Mouse (Mus musculus) heart, postnatal 36 days (tissue): ENCODE data around the gene Nudt3. TPM values are rescaled to one million over a fixed set of nuclear protein-coding genes. Genes with fewer than 3 reads are reported as not detected.
A peak's percentile ranks its signal among the peaks of the same experiment; 100 is the strongest.

ENCODE experiments used
- DNase-seq, 2 experiments: peaks; one replicate each; pipeline ENCODE4 v3.0.0; 2021 to 2022
- intact Hi-C: fragments of 180-260 bp; cut with DNase I; formaldehyde crosslinking; loops from one replicate; pipeline ENCODE4 v1.15.1; 2025
- total RNA-seq, 2 experiments: library from RNA; stranded (reverse); gene quantifications; 2 replicates each; pipeline ENCODE4 v1.2.3; 2021

Gene Nudt3
- total RNA-seq, 2 experiments from 2014 or later = 312 to 315 TPM

GRCm38 (mm10) chr17:27555512-27556172 is 67.7 kb downstream of the Nudt3 start:
- peak; percentile 54 to 61 for DNase-seq

DNA sequence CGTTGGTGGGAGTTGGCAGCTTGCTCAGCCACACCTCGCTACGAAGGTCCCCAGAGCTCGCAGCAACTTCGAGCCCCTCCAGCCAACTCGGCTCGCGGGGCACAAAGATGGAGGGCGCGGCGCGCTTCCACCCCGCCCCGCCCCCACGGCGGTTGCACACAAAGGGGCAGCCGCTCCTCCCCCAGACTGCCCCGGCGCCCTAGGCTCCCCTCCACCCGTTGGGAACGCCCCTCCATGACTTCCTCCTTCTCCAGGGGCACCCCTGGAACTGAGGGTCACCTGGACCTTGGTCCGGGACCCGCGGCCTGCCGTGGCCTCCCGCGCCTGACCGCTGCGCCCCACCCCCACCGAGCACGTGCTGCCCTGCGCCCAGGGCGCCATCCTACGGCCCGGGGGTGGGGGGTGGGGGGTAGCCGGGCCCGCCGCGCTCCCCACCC is 68.2 kb downstream of the Nudt3 start:
- intact Hi-C loops = no loop called here
- no peak for DNase-seq

More at GRCm38 (mm10) chr17:27555512-27556172, 67.7 kb downstream of the Nudt3 start:
- intact Hi-C loops = no loop called here

DNA sequence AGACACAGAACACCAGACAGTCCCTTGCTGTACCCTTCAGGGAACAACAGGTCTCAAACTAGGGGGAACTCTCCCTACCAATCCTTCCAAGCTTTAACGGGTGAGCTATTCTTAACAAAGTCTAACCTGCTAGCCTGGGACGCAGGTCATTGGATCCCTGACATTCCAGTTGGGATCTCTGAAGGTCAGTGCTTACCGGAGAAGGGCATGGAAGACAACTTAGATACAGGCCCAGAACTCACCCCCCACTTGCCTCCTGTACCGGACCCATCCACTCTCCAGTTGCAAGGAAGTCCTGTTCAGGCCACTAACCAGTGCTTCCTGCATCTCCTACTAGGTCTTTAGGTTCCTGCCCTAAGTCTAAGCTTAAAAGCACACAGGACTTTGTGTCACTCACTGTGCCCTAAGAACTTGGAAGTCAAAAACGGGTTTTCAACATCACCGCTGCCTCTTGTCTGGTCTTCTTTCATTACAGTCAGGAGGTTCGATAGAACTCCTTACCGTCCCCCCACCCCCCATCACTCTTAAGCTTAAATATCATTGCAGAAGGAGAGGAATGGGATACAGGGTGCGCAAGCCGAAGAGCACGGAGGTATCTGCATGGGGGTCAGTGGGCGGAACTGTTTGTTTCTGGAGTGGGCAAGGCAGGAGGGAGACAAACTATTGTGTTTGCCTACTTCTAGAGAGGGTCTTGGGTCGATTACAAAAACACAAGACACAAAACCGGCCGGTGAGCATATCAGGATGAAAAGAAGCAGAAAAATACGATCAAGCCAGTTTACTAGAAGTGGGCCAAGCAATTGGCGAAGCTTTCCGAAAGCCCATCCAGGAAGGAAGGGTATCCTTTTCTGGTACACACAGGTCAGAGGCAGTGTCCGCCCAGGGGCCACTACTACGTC is 69.0 kb downstream of the Nudt3 start:
- intact Hi-C loops = loop anchor here (1.0 kb wide), 1 partner anchor 20 kb away; no protein-coding TSS in a partner anchor
- DNase-seq = no peak

DNA sequence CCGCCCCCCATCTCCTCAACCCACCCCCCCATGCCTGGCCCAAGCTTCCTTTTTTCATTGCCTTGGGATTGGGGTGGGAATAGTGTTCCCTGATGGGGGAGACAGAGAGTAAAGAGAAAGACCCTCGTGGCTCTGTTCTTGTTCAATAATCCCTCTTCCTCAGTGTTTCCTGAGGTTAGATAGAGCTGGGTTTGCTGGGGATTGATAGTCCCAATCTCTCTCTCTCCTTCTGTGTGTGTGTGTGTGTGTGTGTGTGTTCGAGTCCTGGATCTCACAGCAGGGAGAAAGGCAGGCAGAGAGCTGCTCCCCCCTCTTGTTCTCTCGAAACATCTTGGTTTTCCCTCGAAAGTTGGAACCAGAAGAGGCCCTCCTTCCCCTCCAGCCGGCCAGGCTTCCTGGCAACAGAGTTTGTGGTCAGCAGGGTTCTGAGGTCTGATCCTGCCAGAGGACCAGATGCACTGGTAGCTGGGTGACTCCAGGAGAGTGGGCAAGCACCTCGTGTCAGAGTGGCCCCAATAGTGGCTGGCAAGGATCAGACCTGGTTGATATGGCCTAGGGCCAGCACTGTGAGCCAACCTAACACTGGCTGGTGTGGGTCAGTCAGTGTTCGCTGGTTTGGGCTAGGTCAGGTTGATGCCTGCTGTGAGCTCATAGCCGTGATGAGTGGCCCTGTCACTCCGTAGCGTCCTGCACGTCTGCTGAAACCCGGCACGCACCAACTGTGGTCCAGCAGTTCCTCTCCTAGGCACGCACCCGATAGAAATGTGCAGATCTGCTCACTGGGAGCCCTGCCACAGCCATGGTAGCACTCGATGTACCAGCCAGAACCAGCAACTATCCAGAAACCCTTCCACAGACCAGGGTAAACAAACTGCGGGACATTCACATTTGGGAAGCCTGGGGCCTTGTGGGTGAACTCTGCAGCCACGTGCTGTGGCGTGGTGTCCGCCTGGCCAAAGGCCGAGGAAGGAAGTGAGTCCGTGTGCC is 70.8 kb downstream of the Nudt3 start:
- intact Hi-C loops = no loop called here
- no peak for DNase-seq

- no peak for DNase-seq
- intact Hi-C loops = no loop called here
Measured at GRCm38 (mm10) chr17:27551393-27551940, 71.8 kb downstream of the Nudt3 start.

- no peak for DNase-seq
- intact Hi-C loops = no loop called here
Measured at GRCm38 (mm10) chr17:27549234-27549633, 74.1 kb downstream of the Nudt3 start.

DNA sequence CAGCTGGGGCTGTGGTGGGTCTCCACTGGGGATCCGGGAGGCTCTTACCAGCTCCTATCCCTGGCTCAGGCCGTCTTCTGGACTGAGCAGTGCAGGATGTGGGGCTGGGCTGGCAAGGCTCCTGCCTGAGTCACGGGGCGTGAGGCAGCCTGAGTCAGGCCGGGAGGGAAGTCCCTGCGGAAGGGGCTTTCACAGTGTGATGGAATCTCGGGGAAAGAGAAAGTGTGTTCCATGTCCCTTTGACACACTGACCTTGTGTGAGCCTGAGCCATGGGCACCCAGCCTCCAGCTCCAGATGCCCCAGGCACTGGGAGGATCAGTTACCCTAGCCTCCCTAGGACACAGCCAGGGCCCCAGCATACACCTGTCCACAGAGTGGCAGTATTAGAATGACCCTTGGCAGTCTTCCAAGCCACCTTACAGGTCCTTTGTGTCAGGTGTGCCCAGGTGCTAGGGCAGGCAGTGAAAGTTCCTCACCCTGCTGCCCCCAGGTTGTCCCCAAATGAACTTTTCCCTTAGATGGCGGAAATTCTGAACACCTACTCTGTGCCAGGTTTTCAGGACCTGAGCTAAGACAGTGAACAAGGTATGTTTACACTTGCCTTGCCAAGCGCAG is 75.9 kb downstream of the Nudt3 start:
- peak in 1 of 2 experiments; percentile 44 for DNase-seq
- intact Hi-C loops = no loop called here

- intact Hi-C loops = no loop called here
Measured at GRCm38 (mm10) chr17:27546574-27547085, 76.7 kb downstream of the Nudt3 start.

DNA sequence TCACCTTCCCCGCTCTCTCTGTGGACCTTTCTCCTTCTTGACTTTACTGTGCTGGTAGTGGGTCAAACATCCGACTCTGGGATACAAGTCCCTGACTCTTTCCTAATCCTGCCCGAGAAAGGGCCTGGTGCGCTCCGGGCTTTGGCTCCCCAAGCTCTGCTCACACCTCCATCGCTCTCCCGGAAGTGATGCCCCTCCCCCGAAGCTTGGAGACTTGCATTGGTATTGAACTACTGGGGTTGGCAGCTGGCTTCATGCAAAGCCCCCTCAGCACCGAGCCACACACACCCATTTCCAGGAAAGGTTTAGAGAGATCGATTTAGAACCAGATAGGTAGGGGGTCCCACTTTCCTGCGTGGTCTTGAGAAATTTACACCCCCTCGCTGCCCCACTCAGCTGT is 77.3 kb downstream of the Nudt3 start:
- DNase-seq = no peak
- intact Hi-C loops = no loop called here

More at GRCm38 (mm10) chr17:27546574-27547085, 76.7 kb downstream of the Nudt3 start:
- DNase-seq = no peak

GRCm38 (mm10) chr17:27544551-27544950 is 78.7 kb downstream of the Nudt3 start:
- intact Hi-C loops = no loop called here
- no peak for DNase-seq

DNA sequence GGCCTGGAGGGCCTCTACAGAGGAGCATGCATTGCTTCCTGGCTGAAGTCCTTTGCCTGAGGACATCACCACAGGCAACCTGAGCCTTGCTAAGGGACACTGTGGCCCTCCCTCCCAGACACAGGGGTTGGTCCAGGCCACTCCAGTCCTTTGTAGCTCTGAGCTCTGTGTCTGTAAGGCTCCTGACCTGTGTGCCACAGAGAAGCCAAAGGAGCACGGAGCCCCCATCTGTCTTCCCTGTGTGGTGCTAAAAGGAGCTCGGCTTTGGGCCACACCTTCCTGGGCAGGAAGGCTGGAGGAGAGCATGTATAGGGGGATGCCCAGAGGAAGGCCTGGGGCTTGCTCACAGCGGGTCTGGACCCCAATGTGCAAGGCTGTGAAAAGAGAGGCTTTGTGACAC is 81.3 kb downstream of the Nudt3 start:
- intact Hi-C loops = no loop called here
- no peak for DNase-seq

- intact Hi-C loops = no loop called here
- no peak for DNase-seq
Measured at GRCm38 (mm10) chr17:27541261-27541660, 82.0 kb downstream of the Nudt3 start.

DNA sequence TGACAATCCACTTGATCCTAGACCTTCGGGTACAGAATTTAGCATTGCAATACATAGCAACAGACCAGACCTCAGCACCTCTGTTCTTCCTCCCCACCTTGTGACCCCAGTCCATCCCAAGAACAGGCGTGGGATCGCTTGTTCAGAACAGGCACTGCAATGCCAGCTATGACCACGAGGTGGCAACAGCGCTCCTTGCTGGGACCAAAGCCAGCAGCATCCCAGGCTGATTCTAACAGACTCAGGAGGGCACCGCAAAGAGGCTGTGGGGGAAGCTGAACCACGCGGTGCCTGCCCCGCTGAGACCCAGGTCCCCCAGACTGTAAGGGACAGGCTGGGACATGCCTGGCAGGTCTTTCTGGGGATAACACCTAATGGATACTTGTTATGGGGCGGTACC is 88.6 kb downstream of the Nudt3 start:
- intact Hi-C loops = loop anchor here (1.0 to 5.0 kb wide), 3 partner anchors 20 to 228 kb away; no protein-coding TSS in a partner anchor
- DNase-seq = peak; percentile 92 to 96

- intact Hi-C loops = no loop called here
- no peak for DNase-seq
Measured at GRCm38 (mm10) chr17:27533354-27533753, 89.9 kb downstream of the Nudt3 start.

DNA sequence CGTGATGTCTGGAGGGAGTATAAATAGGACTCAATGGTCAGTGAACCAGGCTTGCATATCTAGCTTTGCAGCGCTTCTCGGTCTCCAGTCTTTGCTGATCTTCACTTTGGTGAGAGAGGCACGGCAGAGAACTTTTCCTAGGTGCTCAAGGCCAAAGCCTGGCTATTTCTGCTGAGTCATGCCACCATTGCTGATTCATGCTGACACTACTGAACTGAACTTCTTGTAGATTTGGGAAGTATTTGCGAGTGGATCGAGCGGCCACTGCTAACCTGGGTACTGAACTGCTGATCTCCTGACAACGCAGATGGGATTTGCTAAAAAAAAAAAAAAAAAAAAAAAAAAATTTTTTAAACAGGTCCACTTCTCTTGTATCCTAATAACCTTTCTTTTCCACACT is 91.2 kb downstream of the Nudt3 start:
- intact Hi-C loops = no loop called here
- DNase-seq = no peak
